Mouse (Mus musculus) lung, postnatal 10 days (tissue): ENCODE measurements around the gene Lifr.

ENCODE experiments used
- DNase-seq: peaks from one replicate; pipeline ENCODE4 v3.0.0; 2021

Lifr gene

GRCm38 (mm10) chr15:7081795-7082194, 8.6 kb upstream of the Lifr start:
- DNase-seq, result no peak

GRCm38 (mm10) chr15:7082901-7083300, 7.5 kb upstream of the Lifr start:
- no peak for DNase-seq

DNA sequence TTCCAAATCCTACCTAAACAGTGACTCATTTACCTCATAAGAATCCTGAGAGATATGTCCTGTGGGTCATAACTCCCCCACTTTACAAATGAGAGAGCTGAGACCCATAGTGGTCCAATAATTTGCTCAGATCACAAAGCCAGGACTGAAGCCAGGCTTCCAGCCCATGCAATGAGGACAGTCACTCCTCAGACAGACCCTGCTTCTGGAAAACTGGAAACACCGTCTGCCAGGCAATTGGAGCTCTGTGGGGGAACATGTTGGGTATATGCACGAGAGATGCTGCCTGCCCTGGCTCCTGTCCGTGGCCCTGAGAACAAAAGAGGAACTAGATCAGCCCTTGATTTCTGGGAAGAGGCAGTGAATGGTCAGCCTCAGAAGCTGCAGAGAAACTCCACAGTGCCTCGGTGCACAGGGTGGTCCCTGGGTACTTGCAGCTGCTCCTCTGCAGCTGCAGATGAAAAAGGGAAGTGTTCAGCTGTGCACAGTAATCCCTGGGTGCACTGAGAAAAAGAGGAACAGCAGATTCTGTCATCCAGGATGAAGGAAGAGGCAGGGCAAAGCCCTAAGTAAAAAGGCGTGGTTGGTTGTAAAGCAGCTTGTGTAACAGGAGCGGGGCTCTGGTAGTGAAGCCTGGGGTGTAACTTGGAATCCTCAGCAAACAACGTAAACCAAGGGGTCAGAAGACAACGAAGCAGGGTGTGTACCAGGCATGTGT, 5.5 kb upstream of the Lifr start:
- no peak for DNase-seq

DNA sequence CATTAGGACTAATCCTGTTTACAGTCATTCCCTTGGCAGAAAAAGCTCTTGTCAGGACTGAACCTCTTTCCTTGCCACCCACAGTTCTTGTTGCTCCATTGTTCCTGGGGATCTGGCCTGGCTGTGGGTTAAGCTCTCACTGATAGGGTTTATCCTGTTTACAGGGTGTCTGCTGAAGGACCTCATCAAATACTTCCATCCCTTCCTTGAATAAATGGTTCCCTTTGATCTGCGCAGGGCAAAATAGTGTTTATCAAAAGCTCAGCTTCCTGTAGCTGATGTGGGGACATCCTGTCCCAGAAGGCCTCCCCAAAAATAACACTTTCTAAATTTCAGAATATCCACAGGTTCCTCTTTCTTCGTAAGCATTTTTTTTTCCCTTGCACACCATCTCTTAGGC, 1.7 kb upstream of the Lifr start:
- DNase-seq, result peak; percentile 56

GRCm38 (mm10) chr15:7092321-7092720, 1.9 kb downstream of the Lifr start:
- DNase-seq, result no peak

DNA sequence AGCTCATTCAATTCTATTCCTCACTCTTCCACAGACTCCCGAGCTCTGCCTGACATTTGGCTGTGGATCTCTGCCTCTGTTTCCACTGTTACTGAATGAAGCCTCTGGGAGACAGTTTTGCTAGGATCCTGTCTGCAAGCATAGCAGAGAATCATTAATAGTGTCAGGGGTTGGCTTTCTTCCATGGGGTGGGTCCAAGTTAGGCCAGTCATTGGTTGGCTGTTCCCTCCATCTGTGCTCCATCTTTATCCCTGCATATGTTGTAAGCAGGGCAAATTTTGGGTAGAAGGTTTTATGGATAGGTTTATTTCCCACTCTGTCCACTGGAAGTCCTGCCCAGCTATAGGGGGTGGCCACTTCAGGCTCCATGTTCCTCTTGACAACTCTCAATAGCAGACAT, 9.0 kb downstream of the Lifr start:
- DNase-seq, result no peak

DNA sequence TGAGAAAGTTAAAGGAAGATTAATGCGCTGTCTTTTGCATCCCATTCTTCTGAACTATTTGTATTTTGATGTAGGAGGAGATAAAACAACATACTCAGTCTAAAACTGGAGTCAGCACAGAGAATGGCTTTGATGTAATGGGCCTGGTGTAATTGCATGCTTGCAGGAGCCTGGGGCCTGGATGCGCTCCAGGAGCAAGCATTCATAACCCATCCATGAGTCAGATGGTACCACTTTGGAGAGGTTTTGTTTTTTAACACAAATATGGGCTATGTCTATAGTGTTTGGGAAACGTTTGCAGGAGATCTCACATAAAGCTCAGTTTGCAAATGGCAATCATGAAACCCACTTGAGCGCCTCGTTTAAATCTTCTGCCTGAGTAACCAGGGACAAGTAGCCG, 9.8 kb downstream of the Lifr start:
- DNase-seq, result no peak

DNA sequence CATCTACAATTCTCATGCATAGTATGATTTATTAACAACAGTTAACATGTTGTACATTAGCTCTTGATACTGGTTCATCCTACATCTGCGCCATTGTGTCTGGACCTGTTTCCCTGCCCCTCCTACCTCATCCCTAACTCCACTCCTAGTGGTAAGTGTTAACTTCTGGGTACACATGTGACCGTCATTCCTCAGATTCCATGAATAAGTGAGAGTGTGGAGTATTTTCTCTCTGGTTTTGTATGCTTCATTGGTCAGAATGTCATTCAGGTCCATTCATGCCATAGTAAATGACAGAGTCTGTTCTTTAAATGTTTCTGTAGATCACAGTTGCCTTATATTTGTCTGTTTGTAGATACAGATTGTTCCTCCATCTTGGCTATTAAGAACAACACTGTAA, 12.6 kb downstream of the Lifr start:
- no peak for DNase-seq

DNA sequence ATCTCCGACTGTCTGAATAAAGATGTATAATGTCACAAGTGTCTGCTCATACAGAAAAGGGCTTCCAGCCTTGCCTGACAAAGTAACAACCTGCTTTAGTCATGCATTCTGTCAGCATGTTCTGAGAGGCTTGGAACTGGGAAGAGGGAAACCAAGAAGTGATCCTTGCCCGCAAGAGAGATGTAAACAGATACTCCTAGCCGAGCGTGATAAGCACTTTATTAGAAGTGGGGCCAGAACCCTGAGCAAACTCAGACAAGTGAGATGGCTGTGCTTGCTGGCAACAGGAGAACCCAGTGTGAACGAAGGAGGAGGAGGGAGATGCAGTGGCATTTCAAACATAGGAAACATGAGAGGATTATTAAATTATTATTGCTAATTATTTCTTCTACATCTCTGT, 14.8 kb downstream of the Lifr start:
- DNase-seq, result no peak

- DNase-seq, result no peak
Measured at GRCm38 (mm10) chr15:7108160-7108559, 17.7 kb downstream of the Lifr start.

DNA sequence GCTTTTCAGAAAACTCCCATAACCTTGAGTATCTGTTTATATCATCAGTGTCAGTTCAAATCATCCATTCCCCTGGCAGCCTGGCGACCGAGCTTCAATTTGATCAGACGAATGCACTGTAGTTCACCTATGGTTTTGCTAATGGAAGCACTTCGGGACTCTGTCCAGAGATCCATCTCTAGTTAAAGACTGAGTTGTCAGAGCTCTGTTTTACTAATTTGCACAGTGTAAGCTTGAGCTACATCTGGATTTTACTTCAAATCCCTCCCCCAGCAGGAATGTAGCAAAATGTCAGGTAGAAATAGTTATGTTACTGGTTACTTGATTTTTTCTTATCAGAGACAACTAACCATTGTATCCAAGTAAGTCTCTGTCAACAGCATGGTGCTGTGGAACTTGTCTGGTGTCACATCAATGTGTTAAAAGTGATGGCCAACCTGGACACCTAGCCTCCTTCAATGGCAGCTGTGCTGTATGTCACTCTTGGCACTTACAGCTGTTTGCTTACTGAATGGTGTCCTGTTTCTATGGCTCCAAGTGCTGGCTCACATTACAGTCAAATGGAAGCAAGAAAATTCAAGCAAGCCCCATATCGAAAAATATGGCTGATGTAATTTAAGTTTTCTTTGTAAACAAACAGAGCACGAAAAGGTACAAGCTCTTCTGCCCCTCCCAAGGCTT, 22.0 kb downstream of the Lifr start:
- DNase-seq, result no peak

DNA sequence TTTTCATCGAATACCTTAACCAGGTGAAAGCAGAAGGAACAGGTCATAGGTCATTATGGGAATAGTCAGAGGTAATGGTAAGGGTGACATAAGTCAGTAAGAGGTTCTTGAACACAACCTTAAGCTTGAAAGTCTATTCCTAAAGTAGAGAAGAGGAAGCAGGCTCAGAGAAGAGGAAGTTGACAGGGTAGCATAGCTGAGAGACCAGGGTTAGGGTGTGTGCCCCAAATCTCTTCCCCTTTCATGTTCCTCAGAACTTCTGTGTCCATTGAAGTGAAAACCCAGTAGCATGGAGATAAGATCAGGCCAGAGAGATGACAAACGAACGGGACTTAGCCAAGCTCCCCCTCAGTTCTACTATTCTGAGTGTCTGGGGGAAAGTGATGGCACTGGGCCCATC, 23.5 kb downstream of the Lifr start:
- no peak for DNase-seq

DNA sequence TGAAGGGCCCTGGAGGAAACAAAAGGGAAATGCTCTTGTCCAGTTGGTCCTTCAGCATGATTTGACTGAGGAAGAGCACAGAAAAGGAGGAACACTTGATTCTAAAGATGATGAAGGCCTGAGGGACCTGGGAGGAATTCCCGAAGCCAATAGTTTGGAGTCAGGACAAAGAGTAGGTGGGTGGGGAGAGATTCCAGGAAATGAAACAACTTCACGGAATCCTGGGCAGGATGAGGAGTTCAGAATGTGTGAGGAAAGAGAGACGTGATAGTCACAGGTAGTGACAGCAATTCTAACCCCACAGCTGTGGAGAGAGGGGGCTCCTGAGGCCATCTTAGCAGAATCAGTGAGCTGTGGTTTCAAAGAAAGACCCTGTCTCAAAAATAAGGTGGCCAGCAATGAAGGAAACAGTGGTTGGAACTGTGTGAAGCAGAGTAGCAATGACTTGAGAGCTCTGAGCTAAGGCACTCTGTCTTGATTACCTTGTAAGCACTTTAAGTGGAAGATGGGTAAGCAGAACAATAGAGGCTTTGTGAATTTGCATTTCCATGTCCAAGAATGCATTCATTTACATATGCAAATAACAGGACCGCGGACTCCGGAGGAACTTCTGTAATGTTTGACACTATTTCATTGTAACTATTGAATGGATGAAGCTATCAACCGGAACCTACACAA, 25.1 kb downstream of the Lifr start:
- no peak for DNase-seq

GRCm38 (mm10) chr15:7116216-7116615, 25.8 kb downstream of the Lifr start:
- no peak for DNase-seq

GRCm38 (mm10) chr15:7116699-7117098, 26.3 kb downstream of the Lifr start:
- DNase-seq, result no peak

GRCm38 (mm10) chr15:7117944-7118343, 27.5 kb downstream of the Lifr start:
- DNase-seq, result peak; percentile 29

GRCm38 (mm10) chr15:7118849-7119248, 28.4 kb downstream of the Lifr start:
- peak; percentile 79 for DNase-seq

DNA sequence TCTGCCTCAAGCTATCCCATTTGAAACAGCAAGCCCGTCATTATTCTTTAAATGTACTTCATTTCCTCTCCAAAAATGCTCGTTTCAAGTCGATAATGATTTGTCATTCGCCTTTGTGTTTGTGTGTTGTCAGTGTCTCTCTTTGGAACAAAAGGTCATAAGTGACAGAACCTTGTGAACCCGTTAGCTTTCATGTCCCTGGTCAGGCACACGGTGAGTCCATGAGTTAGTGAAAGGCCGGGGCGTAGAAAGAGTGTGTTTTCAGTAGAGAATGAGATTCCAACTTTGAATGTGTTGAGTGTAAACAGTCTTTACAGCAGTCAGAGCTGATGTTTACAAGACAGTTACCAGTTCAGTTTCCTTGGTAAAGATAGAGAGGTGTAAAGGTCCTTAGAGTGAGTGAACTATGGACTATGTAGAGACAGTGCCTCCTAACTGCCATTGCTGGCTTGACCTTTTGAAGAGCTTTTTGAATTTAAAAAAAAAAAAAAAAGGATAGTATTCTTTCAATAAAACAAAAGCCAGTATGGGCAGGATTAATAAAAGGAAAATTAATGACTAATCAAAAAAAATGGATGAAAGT, 29.6 kb downstream of the Lifr start:
- no peak for DNase-seq

- no peak for DNase-seq
Measured at GRCm38 (mm10) chr15:7123781-7124450, 33.5 kb downstream of the Lifr start.

GRCm38 (mm10) chr15:7126171-7126570, 35.8 kb downstream of the Lifr start:
- DNase-seq, result no peak

DNA sequence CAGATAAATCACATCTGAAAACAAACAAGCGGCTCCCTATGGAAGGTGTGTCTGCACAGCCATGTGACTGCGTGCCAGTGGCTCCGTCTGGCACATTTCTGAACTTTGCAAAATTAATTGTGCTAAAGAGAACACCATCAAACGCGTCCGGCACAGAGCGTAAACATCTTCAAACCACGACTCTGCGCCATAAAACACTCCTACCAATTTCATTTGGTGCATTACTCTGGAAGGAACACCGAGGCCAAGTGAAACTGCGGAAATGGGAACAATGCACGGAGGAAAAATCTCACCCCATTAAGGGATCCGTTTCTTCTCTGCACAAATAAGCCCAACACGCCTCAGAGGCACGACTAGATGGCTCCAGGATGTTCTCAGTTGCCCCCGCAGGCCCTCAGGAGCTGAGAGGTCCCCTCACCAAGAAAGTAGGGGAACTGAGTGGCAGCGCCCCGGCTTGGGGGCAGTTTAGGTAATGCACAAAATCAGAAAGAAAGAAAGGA, 38.3 kb downstream of the Lifr start:
- DNase-seq, result peak; percentile 65

GRCm38 (mm10) chr15:7129127-7129943, 38.9 kb downstream of the Lifr start:
- DNase-seq, result peak; percentile 91
